Mouse (Mus musculus) erythroid progenitor cell, adult 5-6 weeks (primary cell): Measurements from ENCODE around the gene Selenom. TPM values are rescaled to one million over a fixed set of nuclear protein-coding genes. Genes with fewer than 3 reads are reported as not detected.

Experiments used
- ATAC-seq: replicated peaks from 2 replicates; pipeline ENCODE4 v1.8.0; 2016; ENCODE audit warnings: moderate number of reproducible peaks, mild to moderate bottlenecking, moderate TSS enrichment, inconsistent platforms; ENCODE audit not compliant: poor library complexity, low FRiP score, severe bottlenecking
- total RNA-seq, 2 experiments: library from RNA; stranded (forward) in 1 of 2; stranded (reverse) in 1 of 2; fragments of 150-400 nt in 1 of 2; fragments of 186-747, 209-891 nt in 1 of 2; gene quantifications; 2 replicates each; pipeline versions ENCODE4 v1.2.3 to v1.2.4; 2015 to 2017; ENCODE audit warnings: low replicate concordance in 2 of 2

Selenom gene
- total RNA-seq, 2 experiments from 2014 or later: 3.3 TPM; not detected in 1

GRCm38 (mm10) chr11:3543001-3543400 lies 28.5 kb downstream of the Selenom start:
- ATAC-seq: no peak

GRCm38 (mm10) chr11:3544409-3544808 lies 29.9 kb downstream of the Selenom start:
- no peak for ATAC-seq

GRCm38 (mm10) chr11:3545531-3546241 lies 31.2 kb downstream of the Selenom start:
- no peak for ATAC-seq

GRCm38 (mm10) chr11:3546242-3546562 lies 31.7 kb downstream of the Selenom start:
- no peak for ATAC-seq

GRCm38 (mm10) chr11:3547047-3547446 lies 32.6 kb downstream of the Selenom start:
- no peak for ATAC-seq

GRCm38 (mm10) chr11:3547969-3548368 lies 33.5 kb downstream of the Selenom start:
- ATAC-seq: no peak

- no peak for ATAC-seq
Measured at GRCm38 (mm10) chr11:3548564-3549295, 34.2 kb downstream of the Selenom start.

- no peak for ATAC-seq
Measured at GRCm38 (mm10) chr11:3549791-3550190, 35.3 kb downstream of the Selenom start.

GRCm38 (mm10) chr11:3554976-3555375 lies 40.5 kb downstream of the Selenom start:
- no peak for ATAC-seq

- ATAC-seq: no peak
Measured at GRCm38 (mm10) chr11:3557852-3558251, 43.4 kb downstream of the Selenom start.

- no peak for ATAC-seq
Measured at GRCm38 (mm10) chr11:3560202-3560601, 45.7 kb downstream of the Selenom start.

GRCm38 (mm10) chr11:3563853-3564252 lies 49.4 kb downstream of the Selenom start:
- ATAC-seq: no peak

- ATAC-seq: no peak
Measured at GRCm38 (mm10) chr11:3564451-3564850, 50.0 kb downstream of the Selenom start.

- ATAC-seq: no peak
Measured at GRCm38 (mm10) chr11:3566018-3566417, 51.5 kb downstream of the Selenom start.

Other genes with a start within 250 kb of the Selenom start
- 130 and 148 TPM in 2 replicates for gene Drg1, start 248.3 kb upstream of the Selenom start, total RNA-seq (2015; ENCODE audit: low replicate concordance)
- 91.5 and 154 TPM in 2 replicates for gene Drg1, start 248.3 kb upstream of the Selenom start, total RNA-seq (2017; ENCODE audit: low replicate concordance)
- gene Patz1, start 225.8 kb upstream of the Selenom start, total RNA-seq (2015; ENCODE audit: low replicate concordance): 14.1 and 17.6 TPM in 2 replicates
- 18.2 and 31.6 TPM in 2 replicates for gene Patz1, start 225.8 kb upstream of the Selenom start, total RNA-seq (2017; ENCODE audit: low replicate concordance)
- 2.1 and 4.3 TPM in 2 replicates for gene Pik3ip1, start 184.3 kb upstream of the Selenom start, total RNA-seq (2015; ENCODE audit: low replicate concordance)
- gene Pik3ip1, start 184.3 kb upstream of the Selenom start, total RNA-seq (2017; ENCODE audit: low replicate concordance): 2.7 and 20.2 TPM in 2 replicates
- gene Limk2, start 105.5 kb upstream of the Selenom start, total RNA-seq (2015; ENCODE audit: low replicate concordance): 5.0 and 12.6 TPM in 2 replicates
- gene Limk2, start 105.5 kb upstream of the Selenom start, total RNA-seq (2017; ENCODE audit: low replicate concordance): 9.1 and 16.8 TPM in 2 replicates
- 0.72 and 3.4 TPM in 2 replicates for gene Rnf185, start 62.3 kb upstream of the Selenom start, total RNA-seq (2015; ENCODE audit: low replicate concordance)
- gene Rnf185, start 62.3 kb upstream of the Selenom start, total RNA-seq (2017; ENCODE audit: low replicate concordance): 0.23 and 0.77 TPM in 2 replicates
- not detected in 2 replicates for gene Pla2g3, start 26.4 kb upstream of the Selenom start, total RNA-seq (2015; ENCODE audit: low replicate concordance)
- gene Pla2g3, start 26.4 kb upstream of the Selenom start, total RNA-seq (2017; ENCODE audit: low replicate concordance): not detected in 2 replicates
- 1.3 TPM in 1 of 2 replicates, not detected in the other for gene Inpp5j, start 9.9 kb upstream of the Selenom start, total RNA-seq (2015; ENCODE audit: low replicate concordance)
- gene Inpp5j, start 9.9 kb upstream of the Selenom start, total RNA-seq (2017; ENCODE audit: low replicate concordance): not detected in 2 replicates
- 6.1 TPM in 1 of 2 replicates, not detected in the other for gene Smtn, start 25.9 kb downstream of the Selenom start, total RNA-seq (2015; ENCODE audit: low replicate concordance)
- 0.39 and 2.9 TPM in 2 replicates for gene Smtn, start 25.9 kb downstream of the Selenom start, total RNA-seq (2017; ENCODE audit: low replicate concordance)
- gene Morc2a, start 134.5 kb downstream of the Selenom start, total RNA-seq (2015; ENCODE audit: low replicate concordance): 5.0 and 15.9 TPM in 2 replicates
- gene Morc2a, start 134.5 kb downstream of the Selenom start, total RNA-seq (2017; ENCODE audit: low replicate concordance): 7.2 and 9.3 TPM in 2 replicates